Mouse (Mus musculus) CH12F3 (cell line): ENCODE measurements around the gene Slc16a13.
"Not testable (repeated sequence)": the region's sequence is repeated elsewhere in the genome, so short reads cannot be mapped to it uniquely, and the experiment has no call there.

Source experiments
- in situ Hi-C: fragments of 300-500 bp; cut with MboI; formaldehyde crosslinking; loops from 2 replicates; pipeline ENCODE4 v1.14.3; 2020; ENCODE audit warnings: low sequenced_read_pairs

Gene Slc16a13

DNA sequence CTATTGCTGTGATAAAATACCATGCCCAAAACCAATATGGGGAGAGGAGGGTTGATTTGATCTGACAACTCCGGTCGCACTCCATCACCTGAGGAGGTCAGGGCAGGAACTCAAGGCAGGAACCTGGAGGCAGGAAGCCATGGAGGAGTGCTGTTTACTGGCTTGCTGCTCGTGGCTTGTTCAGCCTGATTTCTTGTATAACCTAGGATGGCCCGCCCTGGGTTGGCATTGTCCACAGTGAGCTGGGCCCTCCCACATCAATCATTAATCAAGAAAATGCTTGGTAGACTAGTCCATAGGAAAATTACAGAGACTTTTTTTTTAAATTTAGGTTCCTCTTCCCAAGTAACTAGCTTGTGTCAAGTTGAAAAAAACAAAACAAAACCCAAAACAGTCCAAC is 46.4 kb downstream of the Slc16a13 start:
- in situ Hi-C loops = no loop called here

DNA sequence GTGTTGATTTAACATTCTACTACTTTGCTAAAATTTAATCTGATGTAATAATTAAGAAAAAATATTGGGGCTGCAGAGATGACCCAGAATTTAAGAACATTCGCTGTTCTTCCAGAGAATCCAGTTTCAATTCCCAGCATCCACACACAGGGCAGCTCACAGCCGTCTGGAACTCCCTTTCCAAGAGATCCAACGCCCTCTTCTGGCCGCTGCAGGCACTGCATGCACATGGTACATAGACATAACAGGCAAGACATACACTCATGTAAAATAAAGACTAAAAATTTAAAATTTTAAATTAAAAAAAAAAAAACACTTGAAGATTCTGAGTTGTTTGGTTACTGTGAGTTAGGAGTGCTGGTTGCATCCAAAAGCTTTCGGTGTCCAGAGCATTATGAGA is 48.6 kb downstream of the Slc16a13 start:
- in situ Hi-C loops = no loop called here

DNA sequence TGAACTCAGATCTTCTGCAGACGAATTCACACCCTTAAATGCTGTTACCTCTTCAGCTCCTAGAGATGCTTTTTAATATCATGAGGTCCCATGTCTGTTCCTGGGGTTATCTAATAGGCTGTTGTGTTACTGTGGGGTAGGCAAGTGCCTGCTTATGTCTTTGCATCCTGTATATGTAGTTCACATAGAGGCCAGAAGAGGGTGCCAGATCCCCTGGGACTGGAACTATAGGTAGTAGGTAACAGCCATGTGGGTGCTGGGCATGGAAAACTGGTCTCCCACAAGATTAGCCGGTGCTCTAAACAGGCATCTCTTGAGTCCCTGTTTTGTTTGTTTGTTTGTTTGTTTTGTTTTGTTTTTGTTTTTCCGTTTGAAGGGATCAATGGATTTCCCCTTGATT is 49.0 kb downstream of the Slc16a13 start:
- in situ Hi-C loops = no loop called here

DNA sequence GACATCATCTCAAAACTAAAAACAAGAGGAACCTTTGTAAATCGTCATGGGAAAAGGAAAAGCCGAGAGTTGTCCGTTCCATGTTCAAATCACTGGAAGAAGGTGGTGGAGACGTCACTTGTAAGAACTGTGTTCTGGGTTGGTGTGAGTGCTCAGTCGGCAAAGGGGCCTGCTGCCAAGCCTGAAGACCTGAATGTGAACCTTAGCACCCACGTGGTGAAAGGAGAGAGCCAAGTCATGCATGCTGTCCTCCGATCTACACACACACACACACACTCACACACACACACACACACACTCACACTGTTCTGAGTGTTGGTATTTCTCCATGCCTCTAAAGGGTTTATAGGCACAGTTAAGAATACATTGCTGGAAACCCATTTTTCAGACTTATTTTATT is 49.7 kb downstream of the Slc16a13 start:
- in situ Hi-C loops = no loop called here

DNA sequence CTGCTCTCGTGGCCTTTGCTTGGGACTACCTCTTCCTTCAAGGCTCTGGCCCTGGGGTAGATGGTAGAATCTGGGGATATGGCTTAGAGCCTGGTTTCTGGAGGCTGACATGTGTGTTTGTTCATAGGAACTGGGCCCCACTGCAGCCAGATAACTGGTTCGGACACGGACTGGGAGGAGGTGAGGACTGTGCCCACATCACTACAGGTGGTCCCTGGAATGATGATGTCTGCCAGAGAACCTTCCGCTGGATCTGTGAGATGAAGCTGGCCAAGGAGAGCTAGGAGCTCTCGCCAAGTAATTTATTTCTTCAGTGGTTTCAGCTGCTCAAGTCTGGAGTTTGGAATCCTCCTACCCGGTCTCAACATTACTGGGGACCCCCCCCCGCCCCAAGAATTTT is 50.6 kb downstream of the Slc16a13 start:
- in situ Hi-C loops = no loop called here

DNA sequence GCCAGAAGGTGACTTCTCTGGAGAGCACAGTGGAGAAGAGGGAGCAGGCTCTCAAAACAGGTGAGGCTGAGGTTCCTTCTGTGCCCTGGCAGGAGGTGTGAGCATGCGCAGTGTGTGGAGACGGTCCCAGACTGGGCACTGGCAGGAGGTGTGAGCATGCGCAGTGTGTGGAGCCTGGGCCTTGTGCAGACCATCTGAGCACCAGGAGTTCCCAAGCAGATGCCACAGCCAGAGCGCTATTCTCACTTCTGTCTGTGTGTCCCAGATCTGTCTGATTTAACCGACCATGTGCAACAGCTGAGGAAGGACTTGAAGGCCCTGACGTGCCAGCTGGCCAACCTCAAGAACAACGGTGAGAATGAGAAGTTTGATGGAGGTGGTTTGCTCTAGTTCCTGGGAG is 51.4 kb downstream of the Slc16a13 start:
- in situ Hi-C loops = not testable (repeated sequence)

DNA sequence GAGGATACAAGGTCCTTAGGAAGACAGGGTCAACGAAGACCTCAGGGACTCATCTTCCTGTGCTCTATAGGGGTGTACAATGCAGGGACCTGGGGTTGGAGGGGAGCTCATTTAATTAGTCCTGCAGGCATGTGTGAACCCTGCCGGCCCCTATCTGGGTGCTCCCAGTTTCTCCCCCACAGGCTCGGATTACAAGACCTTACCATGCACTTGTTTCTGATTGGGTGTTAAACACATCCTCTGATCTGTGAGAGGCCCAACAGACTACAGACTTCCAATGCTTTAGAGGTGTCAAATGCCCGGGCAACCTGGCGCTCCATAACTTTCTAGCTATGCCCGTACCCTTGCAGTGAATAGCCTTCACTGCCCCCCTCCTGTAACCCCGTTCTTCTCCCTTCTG is 52.7 kb downstream of the Slc16a13 start:
- in situ Hi-C loops = no loop called here
